Mouse (Mus musculus): ENCODE measurements around the gene Scamp2. TPM values are rescaled to one million over a fixed set of nuclear protein-coding genes. Genes with fewer than 3 reads are reported as not detected.
A peak's percentile ranks its signal among the peaks of the same experiment; 100 is the strongest.

The Scamp2 gene
- polyA plus RNA-seq, 1 experiment from 2014 or later = 41.9 TPM

GRCm38 (mm10) chr9:57537044-57537727 is 23.6 kb upstream of the Scamp2 start, which contains the start of gene Fam219b:
Gene Fam219b, plus strand, starts transcription at chr9:57537528.
- WGBS = 3% methylated on average over 45 of the region's 45 CpGs
- Histone ChIP-seq H3K9me3 (replicated peaks) (no peaks in the 10 kb centered on the region), H3K36me3 (peaks cover 66% of the 10 kb centered on the region), H3K4me1 (peaks cover 24% of the 10 kb centered on the region), H3K4me3 (peak within 1 kb of the TSS; percentile 88), H3K27me3 (ENCODE audit: low read depth, poor library complexity, severe bottlenecking) (no peaks in the 10 kb centered on the region), H3K27ac (peak within 1 kb of the TSS; percentile 93)
- DNase-seq (ENCODE audit: low spot score) = peak; percentile 91

- Histone ChIP-seq H3K4me1 (peaks cover 24% of the 10 kb centered on the region), H3K36me3 (peaks cover 66% of the 10 kb centered on the region), H3K27ac (peak overlapping the region; percentile 93), H3K27me3 (ENCODE audit: low read depth, poor library complexity, severe bottlenecking) (no peaks in the 10 kb centered on the region), H3K4me3 (peak overlapping the region; percentile 88), H3K9me3 (replicated peaks) (no peaks in the 10 kb centered on the region)
- 0% methylated on average over 24 of the region's 24 CpGs for WGBS
- DNase-seq (ENCODE audit: low spot score) = no peak
Measured at GRCm38 (mm10) chr9:57537728-57538181, 23.0 kb upstream of the Scamp2 start.

- H3K27me3 ChIP-seq (ENCODE audit: low read depth, poor library complexity, severe bottlenecking) = no peaks in the 10 kb centered on the region
- H3K4me1 ChIP-seq = peaks cover 24% of the 10 kb centered on the region
- H3K36me3 ChIP-seq = peaks cover 66% of the 10 kb centered on the region
- DNase-seq (ENCODE audit: low spot score) = no peak
- no peaks in the 10 kb centered on the region for H3K9me3 ChIP-seq (replicated peaks)
- 92% methylated on average over 2 of the region's 2 CpGs for WGBS
- no peak overlapping the region for H3K4me3 ChIP-seq
- H3K27ac ChIP-seq = no peak overlapping the region
Measured at GRCm38 (mm10) chr9:57539550-57539949, 21.2 kb upstream of the Scamp2 start.

- 46% methylated on average over 1 of the region's 1 CpGs for WGBS
- Histone ChIP-seq H3K27ac (no peak overlapping the region), H3K9me3 (replicated peaks) (no peaks in the 10 kb centered on the region), H3K4me1 (peaks cover 24% of the 10 kb centered on the region), H3K36me3 (peaks cover 78% of the 10 kb centered on the region), H3K27me3 (ENCODE audit: low read depth, poor library complexity, severe bottlenecking) (no peaks in the 10 kb centered on the region), H3K4me3 (no peak overlapping the region)
- DNase-seq (ENCODE audit: low spot score) = no peak
Measured at GRCm38 (mm10) chr9:57541312-57541711, 19.4 kb upstream of the Scamp2 start.

GRCm38 (mm10) chr9:57543951-57544350 is 16.8 kb upstream of the Scamp2 start:
- Histone ChIP-seq H3K27me3 (ENCODE audit: low read depth, poor library complexity, severe bottlenecking) (no peaks in the 10 kb centered on the region), H3K4me1 (peaks cover 3% of the 10 kb centered on the region), H3K9me3 (replicated peaks) (no peaks in the 10 kb centered on the region), H3K36me3 (peaks cover 98% of the 10 kb centered on the region), H3K27ac (no peak overlapping the region), H3K4me3 (no peak overlapping the region)
- 81% methylated on average over 3 of the region's 3 CpGs for WGBS
- no peak for DNase-seq (ENCODE audit: low spot score)

- Histone ChIP-seq H3K27me3 (ENCODE audit: low read depth, poor library complexity, severe bottlenecking) (no peaks in the 10 kb centered on the region), H3K36me3 (peaks cover 84% of the 10 kb centered on the region), H3K27ac (no peak overlapping the region), H3K4me1 (peaks cover 7% of the 10 kb centered on the region), H3K4me3 (no peak overlapping the region), H3K9me3 (replicated peaks) (no peaks in the 10 kb centered on the region)
- WGBS = 90% methylated on average over 5 of the region's 5 CpGs
- no peak for DNase-seq (ENCODE audit: low spot score)
Measured at GRCm38 (mm10) chr9:57547287-57547686, 13.5 kb upstream of the Scamp2 start.

- DNase-seq (ENCODE audit: low spot score) = no peak
- Histone ChIP-seq H3K27me3 (ENCODE audit: low read depth, poor library complexity, severe bottlenecking) (no peaks in the 10 kb centered on the region), H3K4me3 (no peak overlapping the region), H3K4me1 (peaks cover 9% of the 10 kb centered on the region), H3K9me3 (replicated peaks) (no peaks in the 10 kb centered on the region), H3K36me3 (peaks cover 78% of the 10 kb centered on the region), H3K27ac (no peak overlapping the region)
- WGBS = 89% methylated on average over 11 of the region's 11 CpGs
Measured at GRCm38 (mm10) chr9:57547869-57548268, 12.9 kb upstream of the Scamp2 start.

- whole genome bisulfite sequencing = 97% methylated on average over 4 of the region's 4 CpGs
- H3K27me3 ChIP-seq (ENCODE audit: low read depth, poor library complexity, severe bottlenecking) = no peaks in the 10 kb centered on the region
- H3K36me3 ChIP-seq = peaks cover 65% of the 10 kb centered on the region
Measured at GRCm38 (mm10) chr9:57549186-57549585, 11.6 kb upstream of the Scamp2 start.

GRCm38 (mm10) chr9:57550126-57550862 is 10.4 kb upstream of the Scamp2 start:
- H3K27me3 ChIP-seq (ENCODE audit: low read depth, poor library complexity, severe bottlenecking) = no peaks in the 10 kb centered on the region
- no peaks in the 10 kb centered on the region for H3K9me3 ChIP-seq (replicated peaks)
- DNase-seq (ENCODE audit: low spot score) = no peak
- 91% methylated on average over 11 of the region's 11 CpGs for WGBS
- H3K4me3 ChIP-seq = no peak overlapping the region
- peaks cover 54% of the 10 kb centered on the region for H3K36me3 ChIP-seq
- H3K4me1 ChIP-seq = peaks cover 12% of the 10 kb centered on the region
- H3K27ac ChIP-seq = no peak overlapping the region

More at GRCm38 (mm10) chr9:57549186-57549585, 11.6 kb upstream of the Scamp2 start:
- no peak for DNase-seq (ENCODE audit: low spot score)
- Histone ChIP-seq H3K9me3 (replicated peaks) (no peaks in the 10 kb centered on the region), H3K27ac (no peak overlapping the region), H3K4me3 (no peak overlapping the region), H3K4me1 (peaks cover 12% of the 10 kb centered on the region)

GRCm38 (mm10) chr9:57552139-57552887 is 8.4 kb upstream of the Scamp2 start, which contains the start of gene Mpi:
Gene Mpi, minus strand, starts transcription at chr9:57552763.
- H3K4me1 ChIP-seq = peaks cover 12% of the 10 kb centered on the region
- H3K36me3 ChIP-seq = peaks cover 34% of the 10 kb centered on the region
- no peaks in the 10 kb centered on the region for H3K9me3 ChIP-seq (replicated peaks)
- no peaks in the 10 kb centered on the region for H3K27me3 ChIP-seq (ENCODE audit: low read depth, poor library complexity, severe bottlenecking)
- peak within 1 kb of the TSS; percentile 73 for H3K27ac ChIP-seq
- peak within 1 kb of the TSS; percentile 61 for H3K4me3 ChIP-seq
- DNase-seq (ENCODE audit: low spot score) = peak; percentile 74
- WGBS = under 1% methylated on average over 28 of the region's 28 CpGs

- Histone ChIP-seq H3K9me3 (replicated peaks) (no peaks in the 10 kb centered on the region), H3K27ac (0 out of 2 replicates have a peak overlapping the region, but pooled peaks have one; percentile 73), H3K4me1 (peaks cover 12% of the 10 kb centered on the region), H3K4me3 (no peak overlapping the region), H3K36me3 (peaks cover 26% of the 10 kb centered on the region), H3K27me3 (ENCODE audit: low read depth, poor library complexity, severe bottlenecking) (no peaks in the 10 kb centered on the region)
- 75% methylated on average over 11 of the region's 11 CpGs for WGBS
- no peak for DNase-seq (ENCODE audit: low spot score)
Measured at GRCm38 (mm10) chr9:57553119-57553518, 7.6 kb upstream of the Scamp2 start.

- Histone ChIP-seq H3K36me3 (peaks cover 9% of the 10 kb centered on the region), H3K27ac (no peak overlapping the region)
- 53% methylated on average over 3 of the region's 3 CpGs for WGBS
Measured at GRCm38 (mm10) chr9:57554753-57555152, 6.0 kb upstream of the Scamp2 start.

More at GRCm38 (mm10) chr9:57554753-57555152, 6.0 kb upstream of the Scamp2 start:
- H3K27me3 ChIP-seq (ENCODE audit: low read depth, poor library complexity, severe bottlenecking) = no peaks in the 10 kb centered on the region
- peaks cover 12% of the 10 kb centered on the region for H3K4me1 ChIP-seq
- H3K4me3 ChIP-seq = no peak overlapping the region
- no peaks in the 10 kb centered on the region for H3K9me3 ChIP-seq (replicated peaks)
- DNase-seq (ENCODE audit: low spot score) = no peak

All from limb, embryonic 10.5 days (tissue).